Mouse (Mus musculus): ENCODE data around the gene Dcaf7. TPM values are rescaled to one million over a fixed set of nuclear protein-coding genes. Genes with fewer than 3 reads are reported as not detected.
A peak's percentile ranks its signal among the peaks of the same experiment; 100 is the strongest.
"Not testable (repeated sequence)": the region's sequence is repeated elsewhere in the genome, so short reads cannot be mapped to it uniquely, and the experiment has no call there.

Gene Dcaf7
- polyA plus RNA-seq, 1 experiment from 2014 or later = 94.7 TPM

DNA sequence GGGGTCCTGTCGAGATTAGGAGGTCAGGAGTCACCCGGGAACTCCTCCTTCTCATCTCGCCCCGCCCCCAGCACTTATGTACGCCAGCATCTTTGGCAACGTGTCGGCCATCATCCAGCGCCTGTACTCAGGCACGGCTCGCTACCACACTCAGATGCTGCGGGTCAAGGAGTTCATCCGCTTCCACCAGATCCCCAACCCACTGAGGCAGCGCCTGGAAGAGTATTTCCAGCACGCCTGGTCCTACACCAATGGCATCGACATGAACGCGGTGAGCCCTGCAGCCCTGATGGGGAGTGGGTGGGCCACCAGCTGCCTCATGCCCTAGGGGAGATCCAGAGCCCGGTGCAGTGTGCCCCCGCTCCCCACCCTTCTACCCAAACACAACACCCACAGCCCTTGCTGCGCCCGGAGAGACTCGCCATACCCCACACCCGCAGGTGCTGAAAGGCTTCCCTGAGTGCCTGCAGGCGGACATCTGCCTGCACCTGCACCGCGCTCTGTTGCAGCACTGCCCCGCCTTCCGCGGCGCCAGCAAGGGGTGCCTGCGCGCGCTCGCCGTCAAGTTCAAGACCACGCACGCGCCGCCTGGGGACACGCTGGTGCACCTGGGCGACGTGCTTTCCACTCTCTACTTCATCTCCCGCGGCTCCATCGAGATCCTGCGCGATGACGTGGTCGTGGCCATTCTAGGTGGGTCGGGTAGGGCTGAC is 16.5 kb upstream of the Dcaf7 start:
- Histone ChIP-seq H3K4me3 (peak overlapping the region; percentile 56), H3K4me1 (replicated peaks) (peaks cover 13% of the 10 kb centered on the region), H3K9me3 (no peaks in the 10 kb centered on the region), H3K36me3 (no peaks in the 10 kb centered on the region), H3K27ac (peak overlapping the region; percentile 74), H3K27me3 (ENCODE audit: insufficient read depth, poor library complexity, severe bottlenecking) (peaks cover 34% of the 10 kb centered on the region)
- peak; percentile 46 for DNase-seq (ENCODE audit: low spot score)
- WGBS = 1% methylated on average over 50 of the region's 50 CpGs

DNA sequence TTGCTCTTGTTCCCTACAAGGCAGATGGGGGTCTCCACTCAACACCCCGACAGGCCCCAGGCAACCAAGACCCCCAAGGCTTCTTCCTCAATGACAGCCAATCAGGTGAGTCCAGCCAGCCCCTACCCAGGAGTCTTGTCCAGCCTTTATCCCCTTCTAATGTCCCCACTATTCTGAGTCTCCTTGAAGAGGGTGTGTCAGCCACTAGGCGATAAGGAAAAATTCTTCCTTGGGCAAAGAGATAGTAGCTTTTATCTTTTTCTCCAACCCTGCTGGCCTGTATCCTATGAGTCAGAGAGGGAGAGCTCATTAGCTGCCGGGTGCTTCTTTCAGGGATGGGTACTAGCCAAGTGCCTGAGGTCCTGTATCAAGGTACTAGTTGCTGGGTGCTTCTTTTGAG is 10.9 kb upstream of the Dcaf7 start:
- H3K9me3 ChIP-seq = no peaks in the 10 kb centered on the region

DNA sequence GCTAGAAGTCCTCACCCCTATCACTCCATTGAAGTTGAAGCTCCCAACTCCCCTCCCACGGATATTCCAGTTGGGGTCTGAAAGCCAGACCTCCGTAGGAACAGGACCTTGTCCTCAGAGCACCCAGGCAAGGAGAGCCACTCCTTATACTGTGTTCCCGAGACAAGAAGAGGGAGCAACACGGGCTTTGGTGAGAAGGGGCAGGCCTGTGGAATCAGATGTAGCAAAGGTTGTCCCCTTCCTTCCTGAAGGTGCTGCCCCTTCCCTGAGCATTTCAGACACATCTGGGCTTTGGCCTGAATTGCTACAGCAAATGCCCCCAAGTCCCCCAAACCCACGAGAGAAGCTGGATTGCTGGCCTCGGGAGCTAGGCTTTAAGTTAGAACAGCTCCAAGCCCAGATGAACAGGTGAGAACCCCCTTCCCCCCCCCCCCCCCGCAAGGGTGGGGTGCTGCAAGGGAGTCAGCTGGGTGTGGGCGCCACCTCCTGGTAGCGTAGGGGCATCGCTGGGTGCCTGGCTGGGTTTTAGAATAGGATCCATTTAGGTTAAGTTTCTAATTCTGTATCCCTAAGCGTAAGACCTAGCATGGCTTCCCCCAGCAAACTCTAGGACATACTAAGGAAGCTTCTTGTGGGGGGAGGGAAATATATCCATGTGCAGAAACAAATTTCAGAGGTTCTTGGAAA is 10.1 kb upstream of the Dcaf7 start:
- Histone ChIP-seq H3K36me3 (peaks cover 8% of the 10 kb centered on the region), H3K27me3 (ENCODE audit: insufficient read depth, poor library complexity, severe bottlenecking) (peaks cover 5% of the 10 kb centered on the region), H3K27ac (no peak overlapping the region), H3K4me1 (replicated peaks) (peaks cover 7% of the 10 kb centered on the region; the same call in 1 of the 2 replicates), H3K9me3 (no peaks in the 10 kb centered on the region), H3K4me3 (no peak overlapping the region)
- peak; percentile 41 for DNase-seq (ENCODE audit: low spot score)
- WGBS = 39% methylated on average over 11 of the region's 11 CpGs

More for the DNA sequence above, 10.9 kb upstream of the Dcaf7 start:
- H3K4me1 ChIP-seq (replicated peaks) = peaks cover 7% of the 10 kb centered on the region; the same call in 1 of the 2 replicates
- no peak overlapping the region for H3K27ac ChIP-seq
- H3K36me3 ChIP-seq = peaks cover 8% of the 10 kb centered on the region
- WGBS = 79% methylated on average over 3 of the region's 3 CpGs
- H3K27me3 ChIP-seq (ENCODE audit: insufficient read depth, poor library complexity, severe bottlenecking) = peaks cover 13% of the 10 kb centered on the region
- H3K4me3 ChIP-seq = no peak overlapping the region
- no peak for DNase-seq (ENCODE audit: low spot score)

DNA sequence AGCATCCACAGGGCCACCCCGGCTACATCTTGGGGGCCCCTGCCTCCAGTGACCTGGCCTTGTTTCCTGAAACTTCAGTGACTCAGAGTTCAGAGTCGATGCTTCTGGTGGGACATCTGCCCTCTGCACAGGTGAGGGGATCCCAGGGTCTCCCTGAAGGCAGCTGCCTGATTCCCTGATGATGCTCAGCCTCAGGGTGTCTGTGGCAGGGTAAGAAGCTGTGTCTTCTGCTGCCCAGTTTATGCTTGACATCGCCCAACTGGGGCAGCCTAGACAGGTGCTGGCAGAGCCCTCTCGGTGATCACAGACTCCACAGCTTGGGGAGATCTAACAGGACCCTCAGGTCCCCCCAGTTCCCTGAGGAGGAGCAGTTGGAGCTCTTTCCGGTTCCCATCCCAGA is 9.1 kb upstream of the Dcaf7 start:
- DNase-seq (ENCODE audit: low spot score) = no peak
- 89% methylated on average over 5 of the region's 5 CpGs for WGBS
- no peaks in the 10 kb centered on the region; the same call in 1 of the 2 replicates for H3K9me3 ChIP-seq
- peaks cover 7% of the 10 kb centered on the region; the same call in 1 of the 2 replicates for H3K4me1 ChIP-seq (replicated peaks)
- H3K4me3 ChIP-seq = no peak overlapping the region
- no peak overlapping the region for H3K27ac ChIP-seq
- peaks cover 8% of the 10 kb centered on the region for H3K36me3 ChIP-seq
- H3K27me3 ChIP-seq (ENCODE audit: insufficient read depth, poor library complexity, severe bottlenecking) = no peaks in the 10 kb centered on the region

DNA sequence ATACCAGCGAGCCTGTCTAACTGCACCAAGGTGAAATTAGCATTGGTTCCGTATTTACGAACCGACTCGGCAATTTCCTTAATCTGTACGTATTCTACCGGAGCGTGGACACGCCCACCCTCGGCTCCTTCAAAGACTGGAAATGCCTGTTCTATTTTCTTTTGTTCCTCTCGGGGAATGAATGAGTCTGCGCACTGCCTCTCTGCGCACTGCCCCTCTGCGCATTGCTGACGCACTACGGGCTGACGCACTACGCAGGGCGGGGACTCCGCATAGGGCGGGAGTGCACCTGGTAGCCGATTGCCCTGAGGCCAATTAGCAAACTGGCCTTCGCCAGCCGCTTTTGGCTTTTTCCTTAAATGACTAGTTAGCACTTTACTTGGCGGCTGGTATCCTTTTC is 4.6 kb upstream of the Dcaf7 start:
- 36% methylated on average over 15 of the region's 25 CpGs for WGBS

DNA sequence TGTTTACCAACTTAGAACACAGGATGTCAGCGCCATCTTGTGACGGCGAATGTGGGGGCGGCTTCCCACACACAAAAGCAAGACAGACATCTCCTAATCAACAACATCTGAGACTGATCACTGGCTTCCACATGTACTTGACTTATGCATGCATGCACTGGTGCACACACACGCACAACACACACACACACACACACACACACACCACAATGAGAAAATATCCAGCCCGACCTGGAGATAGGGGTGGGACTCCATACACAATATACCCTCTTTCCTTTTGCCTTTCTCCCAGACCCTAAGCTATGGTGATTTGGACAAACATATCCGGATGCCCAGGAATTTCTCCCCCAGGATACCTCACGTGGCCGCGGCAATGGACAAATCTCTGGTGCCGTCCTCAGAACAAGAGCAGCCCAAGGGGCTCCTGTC is 3.2 kb upstream of the Dcaf7 start:
- peak; percentile 59 for DNase-seq (ENCODE audit: low spot score)
- WGBS = 45% methylated on average over 11 of the region's 11 CpGs
- H3K4me3 ChIP-seq = peak overlapping the region; percentile 23

More for the DNA sequence above, 4.6 kb upstream of the Dcaf7 start:
- DNase-seq (ENCODE audit: low spot score); H3K36me3 ChIP-seq; H3K9me3 ChIP-seq; H3K27me3 ChIP-seq (ENCODE audit: insufficient read depth, poor library complexity, severe bottlenecking): not testable (repeated sequence)
- H3K4me1 ChIP-seq (replicated peaks) = peaks cover 15% of the 10 kb centered on the region
- peak overlapping the region; percentile 47 for H3K4me3 ChIP-seq
- H3K27ac ChIP-seq = peak overlapping the region; percentile 75; the same call in 1 of the 2 replicates

DNA sequence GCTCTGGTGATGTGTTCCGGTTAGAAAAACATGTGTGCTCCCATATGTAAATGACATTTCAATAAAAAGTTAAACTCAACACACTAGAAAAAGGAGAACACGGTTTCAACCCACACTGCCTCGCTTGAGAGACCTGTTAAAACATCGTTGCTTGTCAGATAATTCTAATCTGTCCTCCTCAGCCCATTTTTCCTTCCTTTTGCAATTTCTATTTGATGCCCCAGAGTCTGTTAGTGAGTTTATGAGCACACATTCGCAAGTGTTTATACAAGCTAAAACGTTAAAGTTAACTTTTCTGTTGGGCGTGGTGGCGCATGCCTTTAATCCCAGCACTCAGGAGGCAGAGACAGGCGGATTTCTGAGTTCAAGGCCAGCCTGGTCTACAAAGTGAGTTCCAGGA is 1.7 kb upstream of the Dcaf7 start:
- no peaks in the 10 kb centered on the region for H3K27me3 ChIP-seq (ENCODE audit: insufficient read depth, poor library complexity, severe bottlenecking)
- H3K9me3 ChIP-seq = no peaks in the 10 kb centered on the region; the same call in 1 of the 2 replicates
- no peaks in the 10 kb centered on the region for H3K36me3 ChIP-seq
- H3K27ac ChIP-seq = no peak overlapping the region
- no peak overlapping the region for H3K4me3 ChIP-seq
- peaks cover 31% of the 10 kb centered on the region for H3K4me1 ChIP-seq (replicated peaks)
- 90% methylated on average over 9 of the region's 9 CpGs for WGBS
- DNase-seq (ENCODE audit: low spot score) = no peak

More for the DNA sequence above, 3.2 kb upstream of the Dcaf7 start:
- no peaks in the 10 kb centered on the region; the same call in 1 of the 2 replicates for H3K9me3 ChIP-seq
- H3K27ac ChIP-seq = peak overlapping the region; percentile 82
- no peaks in the 10 kb centered on the region for H3K27me3 ChIP-seq (ENCODE audit: insufficient read depth, poor library complexity, severe bottlenecking)
- no peaks in the 10 kb centered on the region for H3K36me3 ChIP-seq
- H3K4me1 ChIP-seq (replicated peaks) = peaks cover 27% of the 10 kb centered on the region

DNA sequence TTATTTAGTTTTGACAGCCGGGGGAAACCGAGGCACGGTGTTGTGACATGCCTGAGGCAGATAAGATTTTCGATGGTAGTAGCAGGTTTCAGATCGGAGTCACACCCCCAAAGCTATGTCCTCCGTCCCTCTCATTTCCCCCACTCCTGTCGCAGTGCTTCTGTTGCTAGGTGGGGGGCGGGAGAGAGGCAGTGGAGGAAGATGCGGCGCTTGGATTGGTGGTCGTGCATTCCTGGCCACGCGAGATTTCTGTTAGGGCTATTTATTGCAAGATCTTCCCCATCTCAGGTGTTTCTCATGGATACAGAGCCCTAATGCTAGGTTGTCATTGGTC is 713 bp downstream of the Dcaf7 start:
- H3K36me3 ChIP-seq = no peaks in the 10 kb centered on the region; the same call in 1 of the 2 replicates
- H3K27me3 ChIP-seq (ENCODE audit: insufficient read depth, poor library complexity, severe bottlenecking) = no peaks in the 10 kb centered on the region
- DNase-seq (ENCODE audit: low spot score) = peak; percentile 59
- H3K4me1 ChIP-seq (replicated peaks) = peaks cover 31% of the 10 kb centered on the region
- under 1% methylated on average over 13 of the region's 13 CpGs for WGBS
- peak overlapping the region; percentile 92 for H3K27ac ChIP-seq
- no peaks in the 10 kb centered on the region for H3K9me3 ChIP-seq
- H3K4me3 ChIP-seq = peak overlapping the region; percentile 98

DNA sequence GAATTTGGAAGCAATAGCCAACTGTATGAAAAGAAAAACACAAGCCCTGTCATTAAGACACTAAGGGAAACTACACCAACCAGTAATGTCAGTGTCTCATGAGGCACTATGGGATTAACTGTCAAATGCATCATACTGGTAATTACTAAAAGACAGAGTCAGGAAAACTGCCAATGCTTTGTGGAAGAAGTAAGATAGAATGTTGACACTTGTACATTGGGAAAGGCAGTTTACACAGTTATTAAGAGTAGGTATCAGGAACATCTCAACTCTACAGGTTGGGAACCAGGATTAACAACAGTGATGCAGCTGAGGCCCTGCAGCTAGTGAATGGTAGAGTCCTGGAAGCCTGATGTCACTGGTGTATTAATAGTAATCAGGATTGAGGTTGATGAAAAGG is 7.7 kb downstream of the Dcaf7 start:
- no peak for DNase-seq (ENCODE audit: low spot score)
- Histone ChIP-seq H3K4me1 (replicated peaks) (no peaks in the 10 kb centered on the region), H3K36me3 (peaks cover 39% of the 10 kb centered on the region)

DNA sequence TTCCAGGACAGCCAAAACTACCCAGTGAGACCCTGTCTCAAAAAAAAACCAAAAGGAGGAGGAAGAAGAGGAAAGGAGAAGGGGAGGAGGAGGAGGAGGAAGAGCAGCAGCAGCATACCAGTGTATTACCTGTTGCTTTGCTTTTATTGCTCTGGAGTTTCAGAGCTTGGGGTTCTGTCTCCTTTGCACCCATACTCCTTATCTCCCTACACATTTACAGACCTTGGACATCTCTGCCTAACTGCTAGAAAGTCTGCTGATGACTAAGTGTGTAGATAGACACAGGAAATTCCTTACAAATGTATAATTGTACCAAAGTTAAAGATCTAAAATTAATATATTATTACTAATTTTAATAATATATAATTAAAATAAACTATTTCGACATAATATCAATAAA is 8.6 kb downstream of the Dcaf7 start:
- Histone ChIP-seq H3K27me3 (ENCODE audit: insufficient read depth, poor library complexity, severe bottlenecking) (no peaks in the 10 kb centered on the region), H3K27ac (no peak overlapping the region), H3K4me1 (replicated peaks) (no peaks in the 10 kb centered on the region), H3K4me3 (no peak overlapping the region), H3K9me3 (no peaks in the 10 kb centered on the region), H3K36me3 (peaks cover 48% of the 10 kb centered on the region)
- 84% methylated on average over 1 of the region's 1 CpGs for WGBS
- no peak for DNase-seq (ENCODE audit: low spot score)

More for the DNA sequence above, 7.7 kb downstream of the Dcaf7 start:
- Histone ChIP-seq H3K27me3 (ENCODE audit: insufficient read depth, poor library complexity, severe bottlenecking) (no peaks in the 10 kb centered on the region), H3K4me3 (no peak overlapping the region), H3K27ac (no peak overlapping the region), H3K9me3 (no peaks in the 10 kb centered on the region)

DNA sequence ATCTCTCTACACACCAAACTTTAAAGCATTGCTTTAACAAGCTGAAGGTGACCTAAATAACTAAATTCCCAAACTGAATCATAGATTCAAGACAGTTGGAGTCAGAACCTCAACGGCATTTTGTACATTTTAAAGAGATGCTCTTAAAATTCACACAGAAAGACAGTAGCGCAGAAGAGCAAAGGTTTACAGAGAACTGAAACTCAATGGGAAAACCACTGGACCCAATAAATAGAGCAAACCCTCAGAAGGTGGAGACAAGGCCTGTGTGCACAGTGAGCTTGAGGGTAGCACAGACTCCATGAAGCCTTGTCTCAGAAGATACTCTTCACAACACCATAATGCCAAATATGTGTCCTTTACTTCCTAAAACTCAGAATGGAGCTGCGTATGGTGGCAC is 9.1 kb downstream of the Dcaf7 start:
- DNase-seq (ENCODE audit: low spot score) = no peak
- Histone ChIP-seq H3K27ac (no peak overlapping the region), H3K4me3 (no peak overlapping the region), H3K36me3 (peaks cover 53% of the 10 kb centered on the region), H3K27me3 (ENCODE audit: insufficient read depth, poor library complexity, severe bottlenecking) (no peaks in the 10 kb centered on the region), H3K9me3 (no peaks in the 10 kb centered on the region), H3K4me1 (replicated peaks) (no peaks in the 10 kb centered on the region)
- 96% methylated on average over 3 of the region's 3 CpGs for WGBS

DNA sequence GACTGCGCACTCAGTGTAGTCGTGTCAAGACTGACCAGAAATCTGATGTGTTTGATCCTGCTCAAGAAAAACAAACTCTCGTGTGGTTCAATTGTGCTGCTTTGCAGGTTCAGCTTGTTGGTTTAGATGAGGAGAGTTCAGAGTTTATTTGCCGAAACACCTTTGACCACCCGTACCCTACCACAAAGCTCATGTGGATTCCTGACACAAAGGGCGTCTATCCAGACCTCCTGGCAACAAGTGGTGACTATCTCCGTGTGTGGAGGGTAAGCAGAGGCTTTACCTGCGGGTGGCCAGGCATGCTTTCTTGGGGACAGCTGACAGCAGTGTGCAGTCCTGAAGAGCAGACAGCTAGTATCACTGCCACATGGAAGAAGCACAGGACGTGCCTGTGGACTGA is 9.9 kb downstream of the Dcaf7 start:
- H3K4me3 ChIP-seq = no peak overlapping the region
- peaks cover 61% of the 10 kb centered on the region for H3K36me3 ChIP-seq
- no peak overlapping the region for H3K27ac ChIP-seq
- 87% methylated on average over 9 of the region's 9 CpGs for WGBS
- no peak for DNase-seq (ENCODE audit: low spot score)
- no peaks in the 10 kb centered on the region for H3K4me1 ChIP-seq (replicated peaks)
- no peaks in the 10 kb centered on the region for H3K27me3 ChIP-seq (ENCODE audit: insufficient read depth, poor library complexity, severe bottlenecking)
- no peaks in the 10 kb centered on the region for H3K9me3 ChIP-seq

DNA sequence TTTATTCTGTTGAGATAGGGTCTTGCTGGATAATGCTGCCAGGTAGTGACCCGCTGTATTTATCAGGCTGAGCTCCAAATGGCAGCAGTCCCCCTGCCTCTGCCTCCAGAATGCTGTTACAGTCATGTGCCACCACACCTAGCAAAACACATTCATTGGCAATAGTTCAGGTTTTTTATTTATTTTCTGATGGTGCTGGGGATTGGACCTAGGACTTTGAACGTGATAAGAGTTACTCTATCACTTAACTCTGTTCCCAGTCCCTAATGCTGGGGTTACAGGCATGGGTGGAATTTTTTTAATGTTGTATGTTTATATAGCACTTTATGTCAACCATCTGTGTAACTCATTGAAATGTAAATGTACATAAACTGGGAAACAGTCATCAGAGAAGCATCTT is 17.2 kb downstream of the Dcaf7 start:
- H3K4me1 ChIP-seq (replicated peaks) = no peaks in the 10 kb centered on the region
- WGBS = 93% methylated on average over 2 of the region's 2 CpGs
- no peak overlapping the region for H3K27ac ChIP-seq
- no peaks in the 10 kb centered on the region for H3K9me3 ChIP-seq
- peaks cover 100% of the 10 kb centered on the region for H3K36me3 ChIP-seq
- DNase-seq (ENCODE audit: low spot score) = no peak
- H3K4me3 ChIP-seq = no peak overlapping the region
- no peaks in the 10 kb centered on the region for H3K27me3 ChIP-seq (ENCODE audit: insufficient read depth, poor library complexity, severe bottlenecking)

All from hindbrain, embryonic 10.5 days (tissue).